Mouse (Mus musculus) hindbrain, embryonic 14.5 days (tissue): ENCODE data around the gene Gstm4. TPM values are rescaled to one million over a fixed set of nuclear protein-coding genes. Genes with fewer than 3 reads are reported as not detected.

Experiments
- ATAC-seq: fragments of 200-750 bp; cut with Nextera tagmentation; 2 replicates; pipeline ENCODE4 v1.8.0; 2017; ENCODE audit warnings: moderate number of reproducible peaks, mild to moderate bottlenecking, moderate TSS enrichment, moderate library complexity; ENCODE audit not compliant: low FRiP score
- DNase-seq: peaks from one replicate; pipeline ENCODE4 v3.0.0-alpha.2; 2015; ENCODE audit warnings: low spot score
- H3K27ac ChIP-seq: fragments of 300-500 bp; sonication (generic); 2 replicates; pipeline ENCODE4 v1.5.1; 2014; ENCODE audit warnings: mild to moderate bottlenecking, moderate library complexity
- H3K27me3 ChIP-seq: fragments of 300-500 bp; sonication (generic); 2 replicates; pipeline ENCODE4 v1.6.1; 2014; ENCODE audit warnings: mild to moderate bottlenecking, low read length, mixed read lengths; ENCODE audit not compliant: control insufficient read depth, insufficient read depth
- H3K36me3 ChIP-seq: fragments of 300-500 bp; sonication (generic); replicated peaks from 2 replicates; pipeline ENCODE4 v1.6.1; 2014; ENCODE audit not compliant: control insufficient read depth, insufficient read depth
- H3K4me1 ChIP-seq: fragments of 300-500 bp; sonication (generic); replicated peaks from 2 replicates; pipeline ENCODE4 v1.6.1; 2014; ENCODE audit warnings: antibody characterized with exemption, low read length, mixed read lengths; ENCODE audit not compliant: control insufficient read depth, insufficient read depth
- H3K4me2 ChIP-seq: fragments of 300-500 bp; sonication (generic); replicated peaks from 2 replicates; pipeline ENCODE4 v1.6.1; 2014; ENCODE audit warnings: mild to moderate bottlenecking, moderate library complexity
- H3K4me3 ChIP-seq: fragments of 300-500 bp; sonication (generic); replicated peaks from 2 replicates; pipeline ENCODE4 v1.5.1; 2014; ENCODE audit warnings: mild to moderate bottlenecking, low read length
- H3K9ac ChIP-seq: fragments of 300-500 bp; sonication (generic); 2 replicates; pipeline ENCODE4 v1.6.1; 2014
- H3K9me3 ChIP-seq: fragments of 300-500 bp; sonication (generic); 2 replicates; pipeline ENCODE4 v1.6.1; 2016; ENCODE audit warnings: low read length; ENCODE audit not compliant: control insufficient read depth
- WGBS: fragments of 180-500 bp; shearing (Covaris S2); extraction: QIAGEN DNeasy Blood & Tissue Kit; methylation state at CpG from one replicate; pipeline ENCODE4 v1.1.7; 2014; 5-methylcytosine and 5-hydroxymethylcytosine counted together
- polyA plus RNA-seq: library from polyadenylated mRNA; unstranded; fragments of >200 nt; fragmentation: Nextera tagmentation; extraction: Ambion mirVana; gene quantifications from 2 replicates; pipeline ENCODE4 v1.2.1, GENCODE M21; 2014

Gstm4 gene
- polyA plus RNA-seq, 1 experiment from 2014 or later = 17.5 TPM

GRCm38 (mm10) chr3:108050493-108050892 lies 5.8 kb upstream of the Gstm4 start:
- Histone ChIP-seq H3K4me2 (no peak overlapping the region), H3K4me3 (no peak overlapping the region), H3K36me3 (no peaks in the 10 kb centered on the region), H3K9ac (no peak overlapping the region), H3K9me3 (no peaks in the 10 kb centered on the region), H3K4me1 (no peaks in the 10 kb centered on the region), H3K27me3 (no peaks in the 10 kb centered on the region), H3K27ac (no peak overlapping the region)
- DNase-seq = no peak
- 89% methylated on average over 5 of the region's 5 CpGs for WGBS
- no peak for ATAC-seq

- Histone ChIP-seq H3K4me1 (peaks cover 11% of the 10 kb centered on the region), H3K9ac (no peak overlapping the region), H3K36me3 (no peaks in the 10 kb centered on the region), H3K27ac (no peak overlapping the region), H3K4me2 (no peak overlapping the region), H3K9me3 (no peaks in the 10 kb centered on the region), H3K27me3 (no peaks in the 10 kb centered on the region), H3K4me3 (no peak overlapping the region)
- 70% methylated on average over 3 of the region's 3 CpGs for WGBS
- DNase-seq (no peak), ATAC-seq (no peak)
These were observed 3.6 kb upstream of the Gstm4 start for GRCm38 (mm10) chr3:108048306-108048705.

- ATAC-seq (no peak), DNase-seq (no peak)
- Histone ChIP-seq H3K4me3 (no peak overlapping the region), H3K9me3 (no peaks in the 10 kb centered on the region), H3K27me3 (no peaks in the 10 kb centered on the region), H3K27ac (no peak overlapping the region), H3K4me1 (peaks cover 11% of the 10 kb centered on the region), H3K36me3 (no peaks in the 10 kb centered on the region), H3K9ac (no peak overlapping the region), H3K4me2 (no peak overlapping the region)
- WGBS = 95% methylated on average over 2 of the region's 2 CpGs
These were observed 2.4 kb upstream of the Gstm4 start for GRCm38 (mm10) chr3:108046944-108047655.

GRCm38 (mm10) chr3:108033156-108033555 lies 11.5 kb downstream of the Gstm4 start:
- no peaks in the 10 kb centered on the region for H3K9me3 ChIP-seq
- 67% methylated on average over 5 of the region's 5 CpGs for WGBS
- no peaks in the 10 kb centered on the region for H3K36me3 ChIP-seq
- DNase-seq (no peak), ATAC-seq (no peak)
- no peak overlapping the region for H3K9ac ChIP-seq
- no peak overlapping the region for H3K27ac ChIP-seq
- H3K4me2 ChIP-seq = no peak overlapping the region
- H3K27me3 ChIP-seq = no peaks in the 10 kb centered on the region
- H3K4me1 ChIP-seq = no peaks in the 10 kb centered on the region
- no peak overlapping the region for H3K4me3 ChIP-seq

GRCm38 (mm10) chr3:108032113-108032512 lies 12.6 kb downstream of the Gstm4 start:
- Histone ChIP-seq H3K9me3 (no peaks in the 10 kb centered on the region), H3K4me1 (no peaks in the 10 kb centered on the region), H3K4me3 (no peak overlapping the region), H3K9ac (no peak overlapping the region), H3K27ac (no peak overlapping the region), H3K4me2 (no peak overlapping the region), H3K27me3 (no peaks in the 10 kb centered on the region), H3K36me3 (no peaks in the 10 kb centered on the region)
- ATAC-seq = no peak
- DNase-seq = no peak

DNA sequence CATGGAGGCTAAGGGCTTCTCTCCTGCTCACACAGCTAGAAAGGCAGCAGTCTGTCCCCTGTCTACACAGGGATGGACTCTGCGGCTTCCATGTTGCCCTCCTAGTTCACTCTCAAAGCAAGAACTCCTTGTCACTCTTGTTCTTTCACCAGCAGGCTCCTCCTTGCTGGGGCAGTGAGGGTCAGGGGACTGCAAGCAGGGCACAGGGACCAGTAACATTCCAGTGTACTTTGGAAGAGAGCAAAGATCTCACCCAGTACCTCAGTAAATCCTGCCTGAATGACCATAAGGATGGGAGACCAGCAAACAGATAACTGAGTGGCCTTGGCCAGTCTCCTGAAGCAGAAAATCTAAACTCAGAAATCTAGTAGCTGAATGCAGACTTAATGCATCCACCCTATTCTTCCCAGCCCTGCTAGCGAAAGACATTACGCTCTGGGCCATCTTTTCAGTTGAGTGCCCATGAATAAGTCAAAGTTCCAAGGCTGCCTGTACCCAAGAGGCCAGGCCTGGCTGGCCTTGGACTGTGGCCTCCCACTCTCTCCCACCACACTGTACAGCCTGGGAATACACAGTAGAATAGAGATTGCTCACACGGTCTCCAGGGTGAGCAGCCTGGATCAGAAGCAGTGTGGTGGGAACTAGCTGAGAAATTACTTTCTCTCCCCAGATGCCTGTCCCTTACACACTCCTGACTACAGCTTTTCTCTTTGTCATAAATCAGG lies 15.9 kb downstream of the Gstm4 start:
- ATAC-seq (no peak), DNase-seq (no peak)
- no peaks in the 10 kb centered on the region for H3K9me3 ChIP-seq
- H3K4me1 ChIP-seq = no peaks in the 10 kb centered on the region
- no peak overlapping the region for H3K4me2 ChIP-seq
- no peak overlapping the region for H3K9ac ChIP-seq
- 51% methylated on average over 4 of the region's 4 CpGs for WGBS
- no peak overlapping the region for H3K4me3 ChIP-seq
- no peaks in the 10 kb centered on the region for H3K27me3 ChIP-seq
- no peaks in the 10 kb centered on the region for H3K36me3 ChIP-seq
- H3K27ac ChIP-seq = no peak overlapping the region

GRCm38 (mm10) chr3:108026597-108026996 lies 18.1 kb downstream of the Gstm4 start:
- H3K9ac ChIP-seq = no peak overlapping the region
- no peaks in the 10 kb centered on the region for H3K9me3 ChIP-seq
- no peak for ATAC-seq
- 80% methylated on average over 1 of the region's 1 CpGs for WGBS
- H3K27me3 ChIP-seq = no peaks in the 10 kb centered on the region
- H3K27ac ChIP-seq = no peak overlapping the region
- no peaks in the 10 kb centered on the region for H3K4me1 ChIP-seq
- H3K4me3 ChIP-seq = no peak overlapping the region
- H3K4me2 ChIP-seq = no peak overlapping the region
- no peaks in the 10 kb centered on the region for H3K36me3 ChIP-seq
- no peak for DNase-seq

DNA sequence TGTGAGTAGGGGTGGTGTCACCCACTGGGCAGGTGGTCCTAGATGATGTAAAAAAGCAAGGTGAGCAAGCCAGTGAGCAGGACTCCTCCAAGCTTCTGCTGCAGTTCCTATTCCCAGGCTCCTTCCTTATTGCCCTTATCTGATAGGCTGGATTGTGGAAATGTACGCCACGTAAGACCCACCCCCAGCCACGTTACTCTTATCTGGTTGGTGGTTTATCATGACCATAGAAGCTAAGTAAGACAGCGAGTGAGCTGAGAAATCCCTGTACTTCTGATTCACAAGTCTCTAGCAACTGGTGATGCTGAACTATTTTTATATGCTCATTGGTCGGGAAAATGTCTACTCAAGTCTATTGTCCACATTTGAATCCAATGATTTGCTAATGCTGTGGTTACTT lies 18.6 kb downstream of the Gstm4 start:
- 86% methylated on average over 5 of the region's 5 CpGs for WGBS
- H3K9me3 ChIP-seq = no peaks in the 10 kb centered on the region
- no peak overlapping the region for H3K4me3 ChIP-seq
- no peaks in the 10 kb centered on the region for H3K27me3 ChIP-seq
- H3K36me3 ChIP-seq = no peaks in the 10 kb centered on the region
- H3K27ac ChIP-seq = no peak overlapping the region
- H3K4me1 ChIP-seq = no peaks in the 10 kb centered on the region
- ATAC-seq = no peak
- H3K9ac ChIP-seq = no peak overlapping the region
- DNase-seq = no peak
- H3K4me2 ChIP-seq = no peak overlapping the region

GRCm38 (mm10) chr3:108025318-108025717 lies 19.4 kb downstream of the Gstm4 start:
- H3K9ac ChIP-seq = no peak overlapping the region
- DNase-seq (no peak), ATAC-seq (no peak)
- WGBS = 88% methylated on average over 4 of the region's 4 CpGs
- H3K4me2 ChIP-seq = no peak overlapping the region
- H3K27me3 ChIP-seq = no peaks in the 10 kb centered on the region
- no peaks in the 10 kb centered on the region for H3K36me3 ChIP-seq
- H3K4me3 ChIP-seq = no peak overlapping the region
- H3K4me1 ChIP-seq = no peaks in the 10 kb centered on the region
- H3K9me3 ChIP-seq = no peaks in the 10 kb centered on the region
- H3K27ac ChIP-seq = no peak overlapping the region
